Mouse (Mus musculus): ENCODE measurements around the gene Zfp526.

DNA sequence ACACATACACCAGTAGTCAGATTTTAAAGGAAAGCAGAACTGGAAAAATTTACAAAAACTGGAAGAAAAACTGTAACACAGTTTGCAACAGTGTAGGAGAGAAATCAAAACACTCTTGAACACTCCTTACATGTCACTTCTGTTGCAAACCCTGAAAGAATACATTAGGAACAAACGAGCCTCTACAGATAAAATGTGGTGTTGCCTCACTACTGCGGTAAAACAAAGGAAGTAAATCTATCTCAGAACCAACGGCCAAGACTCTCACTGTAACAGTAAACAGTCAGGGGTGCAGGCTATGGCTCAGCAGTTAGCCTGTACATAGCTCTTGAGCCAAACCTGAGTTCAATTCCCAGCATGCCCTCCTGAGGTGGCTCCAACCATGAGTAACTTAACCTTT, 8.1 kb upstream of the Zfp526 start:
- TF ChIP-seq CTCF (IDR thresholded peaks at IDR 0.05; ENCODE audit: control insufficient read depth, insufficient read depth, insufficient read length) (no peak), MYOD1 (IDR thresholded peaks at IDR 0.05; ENCODE audit: control insufficient read depth, insufficient read length, low read depth) (no peak), USF1 (IDR thresholded peaks at IDR 0.05; ENCODE audit: low read depth) (no peak)
